Mouse (Mus musculus) gastrocnemius, adult 2 months (tissue): ENCODE results near the gene Aars2. TPM values are rescaled to one million over a fixed set of nuclear protein-coding genes. Genes with fewer than 3 reads are reported as not detected.

Source experiments
- DNase-seq: peaks from one replicate; pipeline ENCODE4 v3.0.0; 2022
- H3K27ac ChIP-seq: fragments of 200-600 bp; 2 replicates; pipeline ENCODE4 v1.8.1; 2022; ENCODE audit warnings: mild to moderate bottlenecking
- H3K4me3 ChIP-seq: fragments of 200-600 bp; 2 replicates; pipeline ENCODE4 v1.8.1; 2022; ENCODE audit warnings: mild to moderate bottlenecking, moderate library complexity
- CTCF ChIP-seq: fragments of 200-600 bp; IDR thresholded peaks from 2 replicates; pipeline ENCODE4 v1.8.1; 2022; ENCODE audit warnings: antibody characterized with exemption, mild to moderate bottlenecking, moderate library complexity
- intact Hi-C: fragments of 180-260 bp; cut with DNase I; formaldehyde crosslinking; loops from one replicate; pipeline ENCODE4 v1.15.1; 2025
- long read RNA-seq, 2 experiments: library from polyadenylated mRNA; stranded (forward); transcript quantifications; one replicate each; pipeline ENCODE4 v2.0.0; 2021
- total RNA-seq, 2 experiments: library from RNA; stranded (reverse); gene quantifications; 2 replicates each; pipeline ENCODE4 v1.2.3; 2021

The Aars2 gene
- total RNA-seq: 10 to 100 TPM; 13.4 to 15.8 TPM
- long read RNA-seq, experiment 1, transcript Aars2-201 (22 exons, 3,349 nt): major isoform, 62 of 79 reads
- long read RNA-seq, experiment 1, partial matches to known transcripts: 9 of 79 reads
- long read RNA-seq, experiment 1, other reads (novel, unspliced or antisense): 8 of 79 reads
- long read RNA-seq, experiment 2, transcript Aars2-201 (22 exons, 3,349 nt): major isoform, 55 of 65 reads
- long read RNA-seq, experiment 2, partial matches to known transcripts: 7 of 65 reads
- long read RNA-seq, experiment 2, other reads (novel, unspliced or antisense): 3 of 65 reads

GRCm38 (mm10) chr17:45506700-45507189 lies at the start of gene Aars2:
Aars2 (plus strand) TSS chr17:45506841.
- H3K4me3 ChIP-seq: peak within 1 kb of the TSS; percentile 95
- intact Hi-C loops: no loop called here
- TF ChIP-seq CTCF: peak; percentile 85
- H3K27ac ChIP-seq: peak within 1 kb of the TSS; percentile 95
- DNase-seq: peak; percentile 97

- no peak for TF ChIP-seq CTCF
- Histone ChIP-seq H3K27ac (no peak overlapping the region), H3K4me3 (no peak overlapping the region)
- DNase-seq: no peak
- intact Hi-C loops: no loop called here
Observed at GRCm38 (mm10) chr17:45457487-45457886, 49.2 kb upstream of the Aars2 start.

GRCm38 (mm10) chr17:45458516-45458915 lies 48.1 kb upstream of the Aars2 start:
- H3K4me3 ChIP-seq: no peak overlapping the region
- intact Hi-C loops: no loop called here
- no peak for DNase-seq
- H3K27ac ChIP-seq: no peak overlapping the region
- TF ChIP-seq CTCF: no peak

DNA sequence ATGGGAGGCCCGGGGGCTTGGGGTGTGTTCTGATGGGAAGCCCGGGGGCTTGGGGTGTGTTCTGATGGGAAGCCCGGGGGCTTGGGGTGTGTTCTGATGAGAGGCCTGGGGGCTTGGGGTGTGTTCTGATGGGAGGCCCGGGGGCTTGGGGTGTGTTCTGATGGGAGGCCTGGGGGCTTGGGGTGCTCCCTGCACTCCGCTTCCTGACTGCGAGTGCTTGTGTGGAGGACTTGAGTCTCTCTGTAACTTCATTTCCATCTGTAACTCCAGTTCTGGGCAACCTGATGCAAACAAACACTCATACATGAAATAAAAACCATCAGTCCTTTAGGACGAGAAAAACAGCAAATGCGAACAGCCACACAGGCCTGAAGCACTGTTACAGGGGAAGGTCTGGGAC lies 47.6 kb upstream of the Aars2 start:
- TF ChIP-seq CTCF: no peak
- no peak overlapping the region for H3K4me3 ChIP-seq
- no peak for DNase-seq
- intact Hi-C loops: no loop called here
- no peak overlapping the region for H3K27ac ChIP-seq

DNA sequence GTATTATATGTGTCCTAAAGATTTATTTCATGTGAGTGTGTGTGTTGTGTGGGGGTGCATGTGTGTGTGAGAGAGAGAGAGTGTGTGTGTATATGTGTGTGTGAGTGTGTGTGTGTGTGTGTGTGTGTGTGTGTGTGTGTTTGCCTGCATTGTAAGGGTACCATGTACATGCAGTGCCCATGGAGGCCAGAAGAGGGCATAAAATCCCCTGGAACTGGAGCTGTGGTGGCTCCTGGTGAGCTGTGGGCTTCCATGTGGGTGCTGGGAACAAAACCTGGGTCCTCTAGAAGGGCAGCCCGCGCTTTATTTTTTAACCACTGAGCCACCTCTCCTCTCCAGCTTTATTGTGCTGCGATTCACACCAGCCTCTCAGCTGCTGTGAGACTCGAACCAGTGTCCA lies 44.1 kb upstream of the Aars2 start:
- DNase-seq: no peak
- Histone ChIP-seq H3K4me3 (no peak overlapping the region), H3K27ac (no peak overlapping the region)
- TF ChIP-seq CTCF: no peak
- intact Hi-C loops: no loop called here

DNA sequence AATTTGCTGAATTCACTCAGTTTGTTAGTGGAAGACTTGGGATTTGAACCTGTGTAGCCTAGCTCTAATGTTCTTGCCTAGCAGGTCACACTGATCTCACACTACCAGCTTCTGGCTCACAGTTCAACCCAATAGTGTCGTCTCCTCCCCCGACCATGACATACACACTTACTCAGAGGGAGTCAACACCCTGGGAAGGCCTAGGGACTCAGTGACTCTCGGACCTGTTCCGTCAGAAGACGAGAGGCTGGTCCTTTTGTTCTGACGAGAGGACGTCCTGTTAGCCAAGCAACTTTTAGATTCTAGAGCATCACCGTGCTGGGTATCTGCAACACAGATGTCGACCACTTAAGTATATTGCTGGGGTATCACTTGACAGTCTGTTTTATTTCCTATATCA lies 42.4 kb upstream of the Aars2 start:
- no peak overlapping the region for H3K27ac ChIP-seq
- TF ChIP-seq CTCF: no peak
- intact Hi-C loops: no loop called here
- H3K4me3 ChIP-seq: no peak overlapping the region
- DNase-seq: no peak

DNA sequence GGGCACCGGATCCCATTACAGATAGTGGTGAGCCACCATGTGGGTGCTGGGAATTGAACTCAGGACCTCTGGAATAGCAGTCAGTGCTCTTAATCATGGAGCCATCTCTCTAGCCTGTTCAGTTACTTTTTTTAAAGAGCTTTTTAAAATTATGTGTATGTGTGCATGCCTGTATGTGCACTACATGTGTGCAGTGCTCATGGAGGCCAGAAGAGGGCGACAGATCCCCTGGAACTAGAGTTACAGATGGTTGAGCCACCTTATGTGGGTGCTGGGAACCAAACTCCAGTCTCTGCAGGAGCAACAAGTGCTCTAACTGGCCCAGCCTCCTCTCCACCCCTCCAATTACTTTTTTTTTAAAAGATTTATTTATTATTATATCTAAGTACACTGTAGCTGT lies 39.9 kb upstream of the Aars2 start:
- TF ChIP-seq CTCF: no peak
- DNase-seq: no peak
- H3K4me3 ChIP-seq: no peak overlapping the region
- intact Hi-C loops: no loop called here
- no peak overlapping the region for H3K27ac ChIP-seq

GRCm38 (mm10) chr17:45468302-45468701 lies 38.3 kb upstream of the Aars2 start:
- intact Hi-C loops: no loop called here
- no peak for TF ChIP-seq CTCF
- Histone ChIP-seq H3K4me3 (no peak overlapping the region), H3K27ac (no peak overlapping the region)
- DNase-seq: no peak

DNA sequence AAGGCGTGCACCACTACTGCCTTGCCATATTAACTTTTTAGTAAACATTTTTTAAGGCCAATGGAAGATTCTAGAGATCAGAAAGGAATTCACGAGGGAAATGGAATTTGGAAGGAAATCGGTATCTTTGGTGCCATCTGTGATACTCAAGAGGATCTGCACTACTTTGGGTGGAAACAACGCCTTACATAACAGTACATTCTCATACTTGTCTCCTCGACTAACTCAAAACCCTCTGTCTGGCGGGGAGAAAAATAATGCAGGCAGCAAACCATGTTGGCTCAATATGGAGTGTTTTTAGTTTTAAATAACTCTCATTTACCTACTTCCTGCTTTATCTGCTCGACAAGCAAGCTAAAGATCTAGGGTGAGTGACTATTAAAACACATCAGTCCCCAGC lies 35.9 kb upstream of the Aars2 start:
- Histone ChIP-seq H3K4me3 (no peak overlapping the region), H3K27ac (no peak overlapping the region)
- DNase-seq: no peak
- no peak for TF ChIP-seq CTCF
- intact Hi-C loops: no loop called here

GRCm38 (mm10) chr17:45473667-45474066 lies 33.0 kb upstream of the Aars2 start:
- no peak overlapping the region for H3K27ac ChIP-seq
- no peak for TF ChIP-seq CTCF
- H3K4me3 ChIP-seq: no peak overlapping the region
- intact Hi-C loops: no loop called here
- no peak for DNase-seq

DNA sequence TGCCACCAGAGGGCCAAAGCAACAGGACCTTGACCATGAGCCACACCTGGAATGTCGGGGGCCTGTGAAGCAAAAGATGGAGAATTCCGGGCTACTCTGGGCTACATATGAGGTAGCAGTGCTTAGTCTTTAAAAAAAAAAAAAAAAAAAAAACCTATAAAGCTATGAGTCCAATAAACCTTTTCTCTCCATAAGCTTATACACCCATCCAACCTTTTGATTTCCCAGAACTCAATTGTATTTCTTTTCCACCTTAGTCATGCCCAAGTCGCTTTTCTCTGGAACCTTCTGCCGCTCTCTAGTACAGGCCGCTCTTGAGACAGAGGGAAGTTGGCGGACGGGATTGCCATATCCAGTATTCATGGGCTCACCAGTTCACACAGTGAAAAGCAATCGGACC lies 32.5 kb upstream of the Aars2 start:
- no peak for TF ChIP-seq CTCF
- H3K4me3 ChIP-seq: peak overlapping the region; percentile 64
- intact Hi-C loops: no loop called here
- DNase-seq: no peak
- no peak overlapping the region for H3K27ac ChIP-seq

- TF ChIP-seq CTCF: no peak
- peak; percentile 63 for DNase-seq
- peak within 1 kb of the TSS; percentile 31; the same call in 1 of the 2 replicates for H3K27ac ChIP-seq
- intact Hi-C loops: loop anchor here (5.0 kb wide), 1 partner anchor 167 kb away; no protein-coding TSS in a partner anchor
- H3K4me3 ChIP-seq: peak within 1 kb of the TSS; percentile 64
Observed at GRCm38 (mm10) chr17:45474669-45475465, 31.8 kb upstream of the Aars2 start, which contains the start of gene Spats1. Spats1 (minus strand) TSS chr17:45475415.

DNA sequence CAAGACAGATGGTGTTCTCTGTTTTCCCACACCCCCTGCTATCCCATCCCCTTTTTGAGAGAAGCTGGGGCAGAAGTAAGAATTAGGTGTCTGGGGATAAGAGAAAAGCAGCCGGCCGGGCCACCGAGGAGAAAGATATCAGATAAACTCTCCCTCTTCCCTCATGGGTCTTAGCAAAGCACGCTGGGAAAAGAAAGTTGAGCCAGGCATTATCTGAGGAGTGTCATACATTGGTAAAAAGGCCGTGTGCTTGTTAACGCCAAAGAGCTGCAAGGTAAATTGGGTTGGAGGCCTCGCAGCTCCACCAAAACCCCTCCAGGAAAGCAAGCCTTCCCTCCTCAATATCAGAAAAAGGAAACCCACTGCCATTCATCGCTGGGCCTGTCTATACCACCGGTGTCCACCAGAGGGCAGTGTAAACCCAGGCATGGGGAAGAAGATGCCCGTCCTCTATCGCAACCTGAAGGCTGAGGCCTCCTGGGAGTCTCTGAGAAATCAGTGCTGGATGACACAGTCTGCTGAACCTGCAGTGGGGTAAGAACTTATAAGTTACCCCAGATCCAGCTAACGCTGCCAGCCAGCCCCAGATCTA lies 28.3 kb upstream of the Aars2 start:
- intact Hi-C loops: loop anchor here (1.0 to 5.0 kb wide), 2 partner anchors 74 to 164 kb away; no protein-coding TSS in a partner anchor
- peak; percentile 99 for TF ChIP-seq CTCF
- Histone ChIP-seq H3K4me3 (no peak overlapping the region), H3K27ac (peak overlapping the region; percentile 46; the same call in 1 of the 2 replicates)
- peak; percentile 80 for DNase-seq
